Mouse (Mus musculus) induced T-regulatory cell, adult 2 months (primary cell): ENCODE measurements around the gene Dmxl2.

Experiments used
- DNase-seq: peaks from one replicate; pipeline ENCODE4 v3.0.0-alpha.2; 2012; ENCODE audit warnings: low read depth

Dmxl2 gene

DNA sequence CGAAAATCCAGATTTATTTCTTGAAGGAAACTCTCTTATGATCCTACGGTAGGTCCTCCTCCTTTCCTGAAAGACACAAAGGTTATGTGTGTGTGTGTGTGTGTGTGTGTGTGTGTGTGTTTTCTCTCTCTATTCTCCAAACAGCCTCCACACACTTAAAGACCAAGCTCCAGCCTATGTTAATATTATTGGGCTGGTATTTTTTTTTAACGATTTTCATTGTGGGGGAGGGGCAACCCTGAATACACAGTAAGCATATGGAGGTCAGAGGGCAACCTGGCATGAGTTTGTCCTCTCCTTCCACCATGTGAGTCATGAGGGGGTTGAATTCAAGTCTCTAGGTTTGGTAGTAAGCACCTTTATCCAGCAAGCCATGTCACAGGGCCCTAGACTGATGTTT is 1.6 kb downstream of the Dmxl2 start:
- no peak for DNase-seq

DNA sequence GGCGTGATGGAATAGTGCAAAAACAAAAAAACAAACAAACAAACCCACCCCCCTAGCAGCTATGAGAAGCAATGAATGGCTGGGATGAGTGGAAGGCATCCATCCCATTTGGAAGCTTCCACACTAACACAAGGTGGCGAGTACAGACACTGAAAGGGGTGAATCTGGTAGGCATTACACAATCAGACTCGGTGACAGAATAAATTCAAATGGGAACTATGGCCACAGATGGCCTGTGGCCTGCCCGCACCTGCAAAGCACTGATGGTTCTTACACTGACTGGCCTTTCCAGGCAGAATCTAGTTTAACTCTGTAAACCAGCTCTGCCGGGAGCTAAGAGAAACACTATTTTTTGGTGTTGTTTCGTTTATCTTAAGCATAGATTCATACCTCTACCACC is 2.1 kb downstream of the Dmxl2 start:
- no peak for DNase-seq

DNA sequence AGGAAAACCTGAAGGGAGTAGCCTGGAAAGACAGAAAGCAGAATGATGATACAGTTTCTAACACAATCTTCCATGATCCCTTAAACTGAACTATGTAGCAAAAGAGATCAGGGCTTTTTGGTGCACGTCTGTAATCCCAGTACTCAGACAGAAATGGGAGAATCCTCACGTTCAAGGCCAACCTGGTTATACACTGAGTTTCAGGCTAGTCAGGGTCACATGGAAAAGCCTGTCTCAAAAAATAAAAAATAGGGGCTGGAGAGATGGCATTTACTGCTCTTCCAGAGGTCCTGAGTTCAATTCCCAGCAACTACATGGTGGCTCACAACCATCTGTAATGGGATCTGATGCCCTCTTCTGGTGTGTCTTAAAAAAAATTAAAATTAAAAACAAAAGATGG is 11.0 kb downstream of the Dmxl2 start:
- no peak for DNase-seq

DNA sequence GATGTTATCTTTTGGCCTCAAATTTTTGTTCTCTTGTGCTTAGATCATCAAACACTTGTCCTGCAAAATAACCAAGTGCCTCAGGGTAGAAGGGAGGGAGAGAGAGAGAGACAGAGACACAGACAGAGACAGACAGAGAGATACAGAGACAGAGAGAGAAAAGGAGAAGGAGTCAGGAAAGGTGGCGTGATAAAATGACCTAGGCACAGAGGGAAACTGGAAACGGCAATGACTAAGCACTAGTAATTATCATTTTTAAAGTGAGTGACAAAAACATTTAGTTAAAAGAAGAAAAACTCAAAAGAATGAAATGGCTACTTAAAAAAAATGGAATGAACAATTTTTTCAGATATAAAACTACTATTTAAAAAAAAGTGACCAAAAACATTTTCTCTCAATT is 11.8 kb downstream of the Dmxl2 start:
- DNase-seq: no peak

DNA sequence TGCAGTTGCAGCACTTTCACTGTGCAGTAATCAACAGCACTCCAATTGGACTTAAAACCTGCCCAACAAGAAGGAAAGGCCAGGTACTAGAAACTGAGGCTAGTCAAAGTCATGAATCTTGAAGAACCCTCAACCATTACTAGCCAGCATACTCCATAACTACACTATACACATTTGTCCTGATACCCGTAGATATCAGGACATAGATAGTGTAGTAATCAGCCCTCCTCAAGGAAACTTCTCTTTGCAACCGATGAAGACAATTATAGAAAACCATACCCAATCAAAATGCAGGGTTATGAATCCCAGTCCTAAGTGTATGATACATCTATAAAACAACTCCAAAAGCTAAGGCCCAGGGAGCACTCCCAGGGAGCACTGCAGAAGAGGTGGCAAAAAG is 16.5 kb downstream of the Dmxl2 start:
- DNase-seq: no peak

DNA sequence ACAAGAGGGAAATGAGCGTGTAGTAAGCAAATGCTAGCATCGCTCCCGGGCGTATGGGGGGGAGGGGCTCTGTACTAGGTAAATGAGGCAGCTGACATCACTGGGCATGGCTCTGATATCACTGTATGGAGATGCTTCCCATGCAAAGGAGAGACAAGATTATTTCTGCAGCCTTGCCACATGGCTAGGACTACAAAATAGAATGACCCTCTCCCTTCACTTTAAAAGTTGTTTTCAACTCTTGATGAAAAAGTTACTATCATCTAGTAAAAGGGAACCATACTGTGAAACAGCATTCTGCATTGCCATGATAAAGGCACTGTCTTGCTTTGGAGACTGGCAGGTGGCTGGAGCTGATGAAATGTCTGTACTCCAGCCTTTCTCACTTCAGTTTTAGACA is 18.2 kb downstream of the Dmxl2 start:
- no peak for DNase-seq

DNA sequence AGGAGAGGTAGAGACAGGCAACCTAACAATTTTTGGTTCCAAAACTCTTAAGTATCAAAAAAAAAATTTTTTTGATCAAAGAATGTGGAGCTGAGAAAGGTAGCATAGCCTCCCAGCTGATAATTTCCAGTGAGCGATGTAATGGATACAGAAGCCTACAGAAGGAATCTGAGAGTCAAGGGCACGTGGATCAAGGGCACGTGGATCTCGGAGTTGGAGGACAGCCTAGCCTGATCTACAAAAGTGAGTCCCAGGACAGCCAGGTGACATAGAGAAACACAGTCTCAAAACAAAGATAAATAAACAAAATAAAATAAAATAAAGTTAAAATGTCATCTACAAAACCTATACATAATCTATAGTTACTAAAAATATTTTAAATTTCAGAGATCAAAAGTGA is 18.7 kb downstream of the Dmxl2 start:
- no peak for DNase-seq

DNA sequence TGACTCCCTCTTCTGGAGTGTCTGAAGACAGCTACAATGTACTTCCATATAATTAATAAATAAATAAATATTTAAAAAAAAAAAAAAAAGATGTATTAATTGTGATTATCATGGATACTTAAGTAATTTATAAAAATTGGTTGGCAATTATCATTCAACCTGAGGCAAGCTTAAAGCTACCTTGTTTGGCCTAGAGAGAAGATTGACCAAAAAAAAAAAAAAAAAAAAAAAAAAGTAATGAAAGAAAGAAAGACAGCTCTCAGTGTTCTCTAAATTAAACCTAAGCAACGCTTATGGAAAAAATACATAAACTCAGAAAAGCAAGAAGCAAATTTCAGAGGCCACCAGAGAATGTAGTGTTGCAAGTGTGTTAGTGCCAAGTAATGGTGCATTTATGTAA is 22.4 kb downstream of the Dmxl2 start:
- DNase-seq: no peak

DNA sequence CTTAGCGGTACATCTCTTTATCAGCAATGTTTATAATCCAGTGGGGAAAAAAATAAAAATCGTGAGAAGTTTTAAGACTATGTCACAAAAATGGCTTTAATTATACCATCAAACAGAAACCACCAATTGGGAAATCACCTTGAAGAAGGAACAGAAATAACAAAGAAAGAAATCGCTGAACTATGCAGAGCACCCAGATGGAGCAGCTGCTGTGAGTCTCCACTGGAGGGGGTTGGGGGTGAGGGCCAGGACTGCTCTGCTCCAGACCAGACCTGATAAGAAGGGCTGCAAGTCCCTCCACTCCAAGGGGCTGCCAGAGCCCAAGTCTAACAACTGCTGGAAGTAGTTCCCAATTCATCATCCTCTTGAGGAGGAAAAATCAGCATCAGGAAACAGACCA is 23.3 kb downstream of the Dmxl2 start:
- no peak for DNase-seq

DNA sequence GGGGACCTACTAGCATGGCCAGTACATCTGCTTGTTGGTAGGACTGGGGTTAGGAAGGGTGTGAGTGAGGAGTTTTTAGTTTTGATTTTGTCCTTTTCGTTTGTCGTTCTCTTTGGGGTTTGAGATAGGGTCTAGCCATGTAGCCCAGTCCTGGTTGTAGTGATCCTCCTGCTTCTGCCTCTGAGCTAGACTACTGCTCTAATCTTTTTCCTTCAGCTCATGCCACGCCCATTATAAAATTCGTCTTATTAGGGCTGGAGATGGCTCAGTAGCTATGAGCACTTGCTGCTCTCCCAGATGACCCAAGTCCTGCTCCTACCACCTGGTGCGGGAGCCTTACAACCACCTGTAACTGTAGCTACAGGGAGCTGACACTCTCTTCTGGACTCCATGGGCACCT is 26.9 kb downstream of the Dmxl2 start:
- no peak for DNase-seq

DNA sequence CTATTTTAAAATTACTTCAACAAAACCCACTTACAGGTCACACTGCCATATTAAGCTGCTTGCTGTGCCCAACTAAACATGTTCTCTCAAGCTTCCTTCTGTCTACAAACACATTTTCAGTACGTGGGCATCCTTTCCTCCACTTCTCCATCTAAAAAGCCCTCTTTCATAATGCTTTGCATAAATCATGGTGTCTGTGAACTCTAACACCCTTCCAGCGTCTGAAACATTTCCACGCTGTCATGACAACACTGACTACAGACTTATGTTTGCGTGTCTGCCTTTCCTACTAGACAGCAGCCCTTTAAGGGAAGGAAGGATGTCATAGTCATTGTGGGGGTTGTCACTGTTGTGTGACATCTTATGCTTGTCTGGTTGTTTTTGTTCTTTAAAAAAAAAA is 27.4 kb downstream of the Dmxl2 start:
- no peak for DNase-seq

DNA sequence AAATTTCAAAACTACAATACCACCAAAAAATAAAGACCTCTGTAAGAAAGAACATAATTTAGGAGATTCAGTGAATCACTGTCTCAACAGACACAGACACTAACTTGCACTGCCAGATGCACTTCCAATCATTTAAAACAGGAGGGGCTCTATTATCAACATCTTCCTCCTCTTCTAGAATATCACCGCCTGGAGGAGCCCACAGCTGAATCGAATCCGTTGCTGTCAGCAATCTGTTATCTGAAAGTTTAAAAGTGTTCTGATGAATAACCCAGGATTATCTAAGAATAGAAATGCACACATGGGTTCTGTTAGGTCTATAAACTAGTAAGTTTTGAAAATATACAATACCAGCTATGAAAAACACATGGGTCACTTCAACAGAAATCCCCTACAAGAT is 28.6 kb downstream of the Dmxl2 start:
- DNase-seq: no peak

DNA sequence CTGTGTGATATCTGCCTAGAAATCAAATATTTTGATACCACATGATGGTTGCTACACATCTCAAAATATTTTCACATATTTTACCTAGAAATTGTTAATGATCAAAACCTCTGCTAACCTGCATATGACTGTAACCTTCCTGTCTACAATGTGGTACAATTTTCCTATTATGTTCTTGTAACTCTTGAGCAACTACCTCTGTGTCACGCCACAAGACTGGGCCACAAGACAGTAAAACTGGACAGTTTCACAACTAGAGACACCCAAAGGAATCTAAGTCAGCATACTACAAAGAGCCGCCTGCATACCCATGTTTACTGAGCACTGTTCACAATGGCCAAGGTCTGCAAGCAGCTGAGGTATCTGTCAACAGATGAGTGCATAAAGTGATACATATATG is 32.1 kb downstream of the Dmxl2 start:
- DNase-seq: no peak

DNA sequence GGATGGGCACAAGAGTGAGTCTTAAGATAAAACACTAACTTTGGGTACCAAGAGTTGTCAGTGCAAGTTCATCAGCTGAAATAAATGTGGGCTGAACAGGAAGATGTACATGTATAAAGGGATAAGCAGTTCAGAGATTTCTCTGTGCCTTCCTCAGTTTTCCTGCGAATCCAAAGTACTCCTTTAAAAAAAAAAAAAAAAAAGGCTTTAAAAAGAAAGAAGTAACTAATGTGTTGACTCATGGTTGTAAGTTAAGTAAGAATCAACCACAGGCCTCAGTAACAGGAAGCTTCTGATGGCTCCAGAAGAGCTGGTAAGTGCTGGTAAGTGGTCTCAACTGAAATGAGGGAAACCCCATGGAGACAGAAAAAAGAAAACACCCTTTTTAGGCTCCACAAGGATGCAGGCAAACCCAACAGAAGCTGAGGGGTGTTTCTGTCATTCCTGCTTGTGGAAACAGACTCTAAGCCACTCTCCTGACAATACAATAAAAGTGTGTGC is 33.9 kb downstream of the Dmxl2 start:
- no peak for DNase-seq

DNA sequence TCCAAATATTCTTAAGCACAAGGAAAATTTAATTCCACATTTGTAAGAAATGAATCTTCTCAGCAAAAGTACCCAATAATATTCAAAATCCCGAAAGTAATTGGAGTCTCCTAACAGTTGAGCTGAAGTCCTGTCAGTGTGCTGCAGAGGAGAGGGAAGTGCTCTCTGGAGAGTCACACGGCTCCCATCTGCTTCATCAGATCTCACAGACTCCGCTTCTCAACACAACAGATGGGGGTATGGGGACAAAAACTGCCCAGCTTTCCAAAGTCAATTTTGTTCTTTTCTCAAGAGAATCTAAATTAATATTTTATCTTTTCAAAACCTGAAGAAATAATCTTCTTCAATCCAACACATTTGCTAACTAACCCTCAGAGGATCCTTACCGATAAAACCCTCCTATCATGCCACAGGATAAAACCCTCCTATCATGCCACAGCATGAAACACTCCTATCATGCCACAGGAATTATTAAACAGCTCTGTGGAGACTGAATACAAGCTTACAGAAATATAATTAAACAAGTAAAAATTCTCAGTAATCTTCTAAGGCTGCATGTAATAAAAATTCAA is 37.9 kb downstream of the Dmxl2 start:
- no peak for DNase-seq

DNA sequence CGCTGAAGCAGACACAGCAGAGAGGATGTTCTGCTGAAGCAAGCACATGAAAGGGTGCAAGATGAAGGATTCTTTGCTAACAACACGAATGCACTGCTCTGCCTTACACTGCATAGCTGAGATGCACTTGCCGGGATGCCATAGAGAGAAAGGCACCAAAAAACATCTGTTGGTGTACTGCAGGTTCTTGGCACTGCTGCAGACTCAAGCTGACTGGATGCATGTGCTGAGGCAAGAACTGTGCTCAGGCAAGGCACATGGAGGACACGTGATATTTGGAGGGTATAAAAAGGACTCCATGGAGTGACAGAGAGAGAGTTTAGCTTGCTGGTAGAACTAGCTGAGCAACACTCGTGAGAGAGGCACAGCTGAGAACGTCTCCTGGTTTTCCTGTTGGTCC is 62.4 kb downstream of the Dmxl2 start:
- DNase-seq: no peak

DNA sequence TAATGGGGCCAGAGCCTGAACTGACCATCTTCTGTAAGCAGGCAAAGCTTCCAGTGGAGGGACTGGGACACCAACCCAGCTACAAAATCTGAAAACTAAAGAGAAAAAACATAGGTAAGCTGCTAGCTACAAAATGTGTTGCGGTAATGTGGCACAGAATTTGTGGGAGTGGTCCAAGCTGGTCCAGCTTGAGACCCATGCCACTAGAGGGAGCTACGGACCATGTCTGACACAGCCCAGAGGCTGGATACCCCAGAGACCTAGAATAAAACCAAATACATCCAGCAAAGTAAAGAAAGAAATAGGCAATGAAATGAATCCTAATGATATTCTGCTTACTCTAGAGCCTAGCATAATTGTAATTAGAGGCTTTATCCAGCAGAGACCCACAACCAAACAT is 63.2 kb downstream of the Dmxl2 start:
- DNase-seq: peak; percentile 33

DNA sequence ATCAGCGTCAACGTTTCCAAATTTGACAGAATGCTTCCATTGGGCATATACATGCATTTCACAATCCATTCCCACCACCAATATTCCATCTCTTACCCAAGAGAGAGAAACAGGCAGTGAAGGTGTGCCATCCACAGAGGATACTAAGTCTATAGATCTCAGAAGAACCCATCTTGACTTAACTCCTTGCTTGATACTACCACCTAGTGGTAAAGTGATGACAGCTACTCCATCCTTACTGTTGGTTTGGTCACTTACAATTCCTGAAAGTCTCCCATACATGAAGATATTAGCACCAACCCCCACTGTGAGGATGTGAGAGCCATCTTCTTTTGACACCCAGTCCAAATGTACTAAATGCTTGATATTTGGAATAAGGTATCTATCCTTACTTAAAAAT is 85.2 kb downstream of the Dmxl2 start:
- peak; percentile 3 for DNase-seq

DNA sequence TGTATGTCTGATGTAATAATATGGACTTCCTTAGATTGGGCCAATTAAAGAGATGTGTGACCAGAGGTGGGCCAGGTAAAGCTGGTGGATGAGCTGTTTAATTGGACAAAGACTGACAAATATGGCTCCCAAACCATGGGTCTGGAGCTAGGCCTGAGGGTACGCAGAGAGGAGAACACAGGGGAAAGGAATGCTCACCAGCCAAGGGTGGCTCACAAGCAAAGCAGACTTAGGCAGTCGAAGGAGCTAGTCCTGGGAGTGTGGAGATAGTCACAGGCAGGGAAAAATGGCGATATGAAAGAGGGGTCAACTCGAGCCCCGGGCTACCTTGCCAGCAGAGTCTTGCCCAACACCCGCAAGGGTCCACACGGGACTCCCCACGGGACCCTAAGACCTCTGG is 144.7 kb downstream of the Dmxl2 start:
- no peak for DNase-seq

DNA sequence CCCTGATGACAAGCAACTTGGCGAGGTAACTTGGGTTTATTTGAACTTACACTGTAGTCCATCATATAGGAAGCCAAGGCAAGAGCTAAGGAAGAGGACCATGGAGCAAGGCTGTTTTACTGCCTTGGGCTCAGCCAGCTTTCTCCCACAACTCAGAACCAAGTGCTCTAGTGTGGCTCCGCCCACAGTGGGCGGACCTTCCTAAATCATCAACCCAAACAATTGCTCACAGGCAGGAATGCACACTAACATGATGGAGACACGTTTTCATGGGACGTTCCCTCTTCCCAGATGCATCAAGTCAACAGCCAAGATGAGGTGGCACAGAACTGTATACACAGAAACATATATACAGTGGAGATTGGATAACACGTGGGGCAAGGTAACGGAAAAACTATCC is 159.4 kb downstream of the Dmxl2 start:
- no peak for DNase-seq

DNA sequence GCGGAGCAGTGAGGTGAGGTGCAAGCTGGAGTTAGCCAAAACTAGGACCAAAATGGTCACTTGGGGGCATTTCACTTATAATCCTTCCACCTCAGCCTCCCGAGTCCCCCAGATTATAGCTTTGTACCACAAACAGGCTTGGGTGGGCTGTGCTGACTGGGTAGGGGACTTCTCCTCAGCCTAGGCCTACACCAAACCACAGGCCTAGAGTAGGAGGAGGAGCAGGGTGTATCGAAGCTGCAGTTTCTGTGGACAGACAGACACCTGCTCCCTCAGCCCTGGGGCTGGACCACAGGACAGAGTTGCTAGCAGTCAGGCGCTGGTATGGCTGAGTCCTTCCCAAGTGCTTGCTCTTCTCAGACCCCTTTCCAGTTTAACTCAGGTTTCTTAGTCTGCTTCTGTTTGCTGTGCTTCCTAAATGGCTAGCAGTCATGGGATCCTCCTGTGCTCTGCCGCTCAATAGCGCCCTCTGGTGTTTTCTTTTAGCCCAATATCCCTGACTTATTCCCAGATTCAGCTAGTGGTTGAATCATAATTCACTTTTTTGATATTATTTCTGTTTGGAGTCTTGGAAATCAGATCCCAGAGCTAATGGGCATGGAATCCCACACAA is 164.8 kb downstream of the Dmxl2 start:
- peak; percentile 26 for DNase-seq

DNA sequence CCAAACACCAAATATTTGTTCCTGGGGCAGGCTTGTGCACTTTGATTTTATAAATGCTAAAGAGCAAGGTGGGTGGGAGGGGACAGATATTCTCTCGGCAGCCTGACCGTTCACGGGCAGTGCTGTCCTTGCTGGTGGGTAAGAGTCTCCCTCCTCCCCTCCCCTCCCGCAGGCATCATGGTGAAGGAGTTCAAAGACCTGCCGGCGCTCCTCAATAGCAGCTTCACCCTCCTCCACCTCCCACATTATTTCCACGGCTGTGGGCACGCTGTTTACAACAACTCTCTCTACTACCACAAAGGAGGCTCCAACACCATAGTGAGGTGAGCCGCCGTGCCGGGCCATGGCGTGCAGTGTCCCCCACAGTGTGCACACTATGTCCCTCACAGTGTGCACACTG is 165.8 kb downstream of the Dmxl2 start:
- no peak for DNase-seq

DNA sequence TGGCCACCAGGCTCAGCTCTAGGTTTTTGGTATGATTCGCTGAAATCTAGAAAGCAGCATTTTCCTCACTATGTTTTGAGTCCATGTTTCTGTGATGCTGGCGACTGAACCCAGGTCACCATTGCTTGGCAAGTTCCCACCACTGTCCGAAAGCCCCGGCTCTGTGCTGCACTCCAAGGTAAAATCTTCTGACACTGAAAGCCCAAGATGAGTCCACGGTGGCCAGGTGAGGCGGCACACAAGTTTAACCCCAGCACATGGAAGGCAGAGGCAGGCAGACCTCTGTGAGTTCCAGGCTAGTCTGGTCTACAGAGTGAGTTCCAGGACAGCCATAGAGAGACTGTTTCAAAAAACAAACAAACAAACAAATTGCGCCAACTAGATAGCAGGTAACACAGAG is 172.2 kb downstream of the Dmxl2 start:
- no peak for DNase-seq

DNA sequence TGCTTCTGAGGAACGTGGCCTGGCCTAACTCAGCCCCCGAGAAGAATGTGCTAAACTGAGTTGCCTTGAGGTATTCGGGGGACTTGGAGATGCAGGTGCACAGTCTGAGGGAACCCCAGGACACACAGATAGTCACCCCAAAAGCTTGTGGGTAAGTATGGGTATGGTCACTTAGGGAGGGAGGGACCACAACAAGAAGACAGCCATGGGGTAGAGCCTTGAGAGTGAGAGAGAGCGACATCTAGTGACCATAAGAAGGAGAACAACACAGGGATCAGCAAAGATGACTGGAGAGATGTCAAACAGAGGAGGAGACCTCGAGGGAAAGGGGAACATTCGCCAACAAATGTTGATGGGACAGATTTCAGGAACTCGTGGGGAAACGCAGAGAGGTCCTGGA is 178.0 kb downstream of the Dmxl2 start:
- peak; percentile 9 for DNase-seq
